Mouse (Mus musculus) heart, postnatal 36 days (tissue): Measurements from ENCODE around the gene 4930518I15Rik. TPM values are rescaled to one million over a fixed set of nuclear protein-coding genes. Genes with fewer than 3 reads are reported as not detected.
"Not testable (repeated sequence)": the region's sequence is repeated elsewhere in the genome, so short reads cannot be mapped to it uniquely, and the experiment has no call there.

ENCODE experiments used
- DNase-seq, 2 experiments: peaks; one replicate each; pipeline ENCODE4 v3.0.0; 2021 to 2022
- intact Hi-C: fragments of 180-260 bp; cut with DNase I; formaldehyde crosslinking; loops from one replicate; pipeline ENCODE4 v1.15.1; 2025
- total RNA-seq, 2 experiments: library from RNA; stranded (reverse); gene quantifications; 2 replicates each; pipeline ENCODE4 v1.2.3; 2021

Gene 4930518I15Rik
- total RNA-seq, 2 experiments from 2014 or later: 0.65 to 1.1 TPM

GRCm38 (mm10) chr2:156879541-156879940 is 21.8 kb upstream of the 4930518I15Rik start:
- DNase-seq: no peak
- intact Hi-C loops: no loop called here

DNA sequence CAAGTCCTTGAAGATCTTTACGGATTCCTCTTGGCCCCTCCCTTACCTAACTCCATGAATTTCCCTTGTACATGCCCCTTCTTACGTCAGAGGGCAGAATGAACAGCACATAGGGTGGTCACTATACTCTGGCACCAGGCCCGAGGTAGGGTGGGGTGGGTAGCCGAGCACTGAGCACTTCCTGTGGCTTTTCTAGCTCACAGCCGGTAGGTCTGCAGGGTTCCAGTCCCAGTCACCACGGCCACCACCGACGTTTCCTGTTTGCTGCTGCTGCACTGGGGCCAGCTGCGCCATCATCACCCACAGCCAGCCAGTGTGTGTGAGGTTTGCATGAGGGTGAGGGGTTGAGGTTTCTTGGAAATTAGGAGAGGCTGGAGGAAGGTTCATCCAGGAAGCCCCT is 20.0 kb upstream of the 4930518I15Rik start:
- intact Hi-C loops: no loop called here
- DNase-seq: no peak

- intact Hi-C loops: loop anchor here (2.0 kb wide), 1 partner anchor 220 kb away; no protein-coding TSS in a partner anchor
- no peak for DNase-seq
Observed at GRCm38 (mm10) chr2:156874760-156875510, 17.2 kb upstream of the 4930518I15Rik start.

DNA sequence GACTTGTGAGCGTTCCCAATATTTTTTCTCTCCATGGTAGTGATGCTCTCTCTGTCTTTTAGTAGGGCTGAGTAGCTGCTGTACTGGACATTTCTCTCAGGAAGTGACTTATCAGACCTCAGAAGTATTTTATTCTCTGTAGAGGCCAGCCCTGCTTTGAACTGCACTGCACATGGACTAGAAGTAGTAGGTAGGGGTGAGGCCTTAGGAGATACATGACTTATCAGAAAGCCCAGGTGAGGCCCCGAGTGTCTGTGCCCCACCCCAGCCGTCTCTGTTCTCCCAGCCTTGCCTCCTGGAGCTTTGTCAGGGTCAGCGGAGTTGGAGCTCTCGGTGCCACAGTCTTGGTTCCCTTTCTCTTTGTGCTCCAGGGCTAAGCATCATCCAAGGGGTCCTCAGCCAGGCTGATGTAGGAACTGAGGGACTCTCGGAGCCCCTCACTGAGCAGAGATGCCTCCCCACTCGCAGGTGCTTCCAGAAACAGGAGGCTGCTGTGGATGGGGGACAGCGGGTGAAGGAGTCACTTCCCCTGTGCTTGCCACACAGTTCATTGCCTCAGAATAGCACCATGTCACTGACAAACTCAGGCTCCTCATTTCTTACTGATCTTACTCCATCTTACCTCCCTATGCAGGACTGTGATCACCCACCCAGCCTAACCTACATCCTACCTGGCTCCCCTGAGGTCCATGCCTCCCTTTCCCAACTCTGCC is 16.5 kb upstream of the 4930518I15Rik start:
- no peak for DNase-seq
- intact Hi-C loops: loop anchor here (2.0 kb wide), 1 partner anchor 221 kb away; no protein-coding TSS in a partner anchor

GRCm38 (mm10) chr2:156873629-156874028 is 15.9 kb upstream of the 4930518I15Rik start:
- intact Hi-C loops: loop anchor here (2.0 kb wide), 3 partner anchors 123 to 221 kb away; no protein-coding TSS in a partner anchor
- peak; percentile 47 to 50 for DNase-seq

- DNase-seq: peak; percentile 34 to 55
- intact Hi-C loops: no loop called here
Observed at GRCm38 (mm10) chr2:156870519-156870918, 12.8 kb upstream of the 4930518I15Rik start.

GRCm38 (mm10) chr2:156869554-156869953 is 11.8 kb upstream of the 4930518I15Rik start:
- intact Hi-C loops: no loop called here
- no peak for DNase-seq

GRCm38 (mm10) chr2:156868994-156869393 is 11.2 kb upstream of the 4930518I15Rik start:
- peak in 1 of 2 experiments; percentile 21 for DNase-seq
- intact Hi-C loops: no loop called here

DNA sequence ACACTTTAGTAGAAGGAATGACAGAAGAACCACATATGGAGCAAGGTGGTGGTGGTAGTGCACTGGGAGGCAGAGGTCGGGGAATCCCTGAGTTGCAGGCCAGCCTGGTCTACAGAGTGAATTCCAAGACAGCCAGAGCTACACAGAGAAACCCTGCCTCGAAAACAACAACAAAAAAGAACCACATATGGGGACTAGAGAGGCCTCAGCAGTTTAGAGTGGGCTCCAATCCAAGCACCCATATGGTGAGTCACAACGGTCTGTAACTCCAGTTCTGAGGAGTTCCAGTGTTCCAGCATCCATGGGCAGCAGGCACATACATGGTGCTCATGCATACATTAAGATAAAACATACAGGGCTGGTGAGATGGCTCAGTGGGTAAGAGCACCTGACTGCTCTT is 6.7 kb upstream of the 4930518I15Rik start:
- intact Hi-C loops: loop anchor here (5.0 kb wide), 1 partner anchor 317 kb away; the partner anchor contains the start of gene Aar2
- DNase-seq: no peak

GRCm38 (mm10) chr2:156863487-156864160 is 5.9 kb upstream of the 4930518I15Rik start:
- intact Hi-C loops: loop anchor here (5.0 kb wide), 1 partner anchor 316 kb away; the partner anchor contains the start of gene Aar2
- peak; percentile 39 to 42 for DNase-seq

- intact Hi-C loops: loop anchor here (5.0 kb wide), 1 partner anchor 316 kb away; the partner anchor contains the start of gene Aar2
- DNase-seq: peak; percentile 98 to 99
Observed at GRCm38 (mm10) chr2:156862772-156863486, 5.2 kb upstream of the 4930518I15Rik start, which contains the start of gene Rab5if. Rab5if (plus strand) TSS chr2:156863128.

GRCm38 (mm10) chr2:156862041-156862717 is 4.4 kb upstream of the 4930518I15Rik start:
- intact Hi-C loops: loop anchor here (5.0 kb wide), 1 partner anchor 315 kb away; the partner anchor contains the start of gene Aar2

DNA sequence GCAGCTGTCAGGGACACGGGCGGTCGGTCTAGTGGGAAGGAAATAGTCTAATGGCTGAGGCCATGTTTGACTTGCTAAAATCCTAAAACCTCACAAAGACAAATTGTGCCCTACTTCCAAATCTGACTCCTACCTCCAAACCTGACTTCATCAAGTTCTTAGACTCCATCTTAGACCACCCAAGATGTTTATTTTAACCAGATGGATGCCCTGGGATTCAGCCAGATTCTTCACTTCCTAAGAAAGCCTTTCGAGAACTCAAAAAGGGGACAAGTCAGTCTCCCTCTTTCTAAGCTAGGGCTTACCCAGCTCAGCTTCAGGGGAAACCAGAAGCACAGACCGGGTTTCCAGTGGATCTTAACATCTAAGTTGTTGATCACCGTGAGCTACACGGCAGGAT is 925 bp upstream of the 4930518I15Rik start:
- intact Hi-C loops: loop anchor here (5.0 kb wide), 1 partner anchor 126 kb away; no protein-coding TSS in a partner anchor
- DNase-seq: no peak

More at GRCm38 (mm10) chr2:156862041-156862717, 4.4 kb upstream of the 4930518I15Rik start:
- DNase-seq: peak; percentile 29 to 39

- DNase-seq: no peak
- intact Hi-C loops: loop anchor here (5.0 kb wide), 1 partner anchor 125 kb away; no protein-coding TSS in a partner anchor
Observed at GRCm38 (mm10) chr2:156857385-156857791, 358 bp downstream of the 4930518I15Rik start.

DNA sequence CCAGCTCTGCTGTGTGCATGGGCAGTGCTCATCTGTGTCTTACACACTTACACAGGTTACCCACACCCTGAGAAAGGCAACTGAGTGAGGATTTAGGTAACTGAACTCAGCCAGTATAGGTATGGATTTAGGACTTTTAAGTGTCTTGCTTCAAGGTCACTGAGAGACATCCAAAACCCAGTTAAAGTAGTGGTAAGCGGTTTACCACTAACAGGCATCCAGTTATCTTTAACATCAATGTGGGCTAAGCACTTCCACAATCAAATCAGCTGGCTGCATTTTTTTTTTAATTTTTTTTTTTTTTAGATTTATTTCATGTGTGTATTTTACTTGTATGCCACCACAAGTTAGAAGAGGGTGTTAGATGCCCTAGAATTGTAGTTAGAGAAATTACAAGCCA is 1.4 kb downstream of the 4930518I15Rik start:
- intact Hi-C loops: loop anchor here (5.0 kb wide), 1 partner anchor 124 kb away; no protein-coding TSS in a partner anchor
- no peak for DNase-seq

GRCm38 (mm10) chr2:156853999-156854771 is 3.6 kb downstream of the 4930518I15Rik start:
- peak; percentile 28 to 32 for DNase-seq
- intact Hi-C loops: loop anchor here (1.0 kb wide), 1 partner anchor 45 kb away; no protein-coding TSS in a partner anchor

GRCm38 (mm10) chr2:156853584-156853983 is 4.2 kb downstream of the 4930518I15Rik start:
- DNase-seq, intact Hi-C loops: not testable (repeated sequence)

- DNase-seq: no peak
- intact Hi-C loops: no loop called here
Observed at GRCm38 (mm10) chr2:156850505-156850904, 7.2 kb downstream of the 4930518I15Rik start.
